In the genomic region with DNA sequence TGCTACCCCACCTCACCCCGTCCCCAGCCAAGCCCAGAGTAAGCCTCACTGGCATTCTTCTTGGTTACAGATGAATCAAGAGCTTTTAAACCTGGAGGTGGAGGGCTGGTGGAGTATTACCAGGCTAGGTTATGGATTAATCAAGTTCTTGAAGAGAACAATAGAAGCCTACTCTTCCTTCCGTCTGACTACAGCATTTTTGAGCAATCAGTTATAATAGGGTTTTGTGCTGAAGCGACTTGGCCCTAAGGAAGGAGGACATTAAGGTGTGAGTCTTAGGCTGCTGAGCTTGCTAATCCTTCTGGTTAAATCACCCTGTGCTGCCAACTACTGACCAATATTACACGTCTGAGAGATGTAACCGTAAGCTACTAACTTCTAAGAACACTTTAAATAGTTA, we compare ENCODE assay signal across 8 mouse cellular contexts. TPM values are rescaled to one million over a fixed set of nuclear protein-coding genes. Genes with fewer than 3 reads are reported as not detected.
DNase-seq lines count a peak whose midpoint lies in the region; ATAC-seq lines count a peak whose summit lies in the region.
"Had no signal": no experiment of that assay in that cellular context is flagged by ENCODE, and none has a peak within 500 bp of the region (broad histone marks: within the 10 kb centered on the region; RNA-seq: fewer than 3 reads in every experiment).

No protein-coding gene starts in this region.

- no peak overlapping the region for H3K27ac ChIP-seq in liver, embryonic 11.5 days (ENCODE audit: low read depth, low read length)
- peak overlapping the region; percentile 80 for H3K27ac ChIP-seq in forebrain, embryonic 10.5 days
- H3K27ac ChIP-seq in limb, embryonic 10.5 days: peak overlapping the region; percentile 68; the same call in 1 of the 2 replicates
- H3K27ac ChIP-seq in neural tube, embryonic 14.5 days (ENCODE audit: low read depth, low read length): no peak overlapping the region

- peaks cover 4% of the 10 kb centered on the region; the same call in 1 of the 2 replicates for H3K27me3 ChIP-seq in liver, embryonic 11.5 days (replicated peaks; ENCODE audit: control insufficient read depth, insufficient read depth, low read length)
- peaks cover 54% of the 10 kb centered on the region for H3K27me3 ChIP-seq in forebrain, embryonic 10.5 days (ENCODE audit: poor library complexity, severe bottlenecking)
- H3K27me3 ChIP-seq in limb, embryonic 10.5 days (ENCODE audit: low read depth, poor library complexity, severe bottlenecking): peaks cover 38% of the 10 kb centered on the region
- H3K27me3 ChIP-seq in neural tube, embryonic 14.5 days (ENCODE audit: control insufficient read depth, insufficient read depth, low read length): no peaks in the 10 kb centered on the region

- peak overlapping the region; percentile 60 for H3K4me3 ChIP-seq in liver, embryonic 11.5 days (ENCODE audit: low read depth, low read length)
- peak overlapping the region; percentile 61 for H3K4me3 ChIP-seq in forebrain, embryonic 10.5 days
- peak overlapping the region; percentile 59 for H3K4me3 ChIP-seq in limb, embryonic 10.5 days
- H3K4me3 ChIP-seq in neural tube, embryonic 14.5 days (ENCODE audit: low read depth, low read length): peak overlapping the region; percentile 38

- H3K36me3 ChIP-seq in liver, embryonic 11.5 days (ENCODE audit: control insufficient read depth, insufficient read depth, low read length): no peaks in the 10 kb centered on the region
- no peaks in the 10 kb centered on the region for H3K36me3 ChIP-seq in forebrain, embryonic 10.5 days (replicated peaks)
- H3K36me3 ChIP-seq in limb, embryonic 10.5 days: no peaks in the 10 kb centered on the region
- no peaks in the 10 kb centered on the region for H3K36me3 ChIP-seq in neural tube, embryonic 14.5 days (ENCODE audit: control insufficient read depth, insufficient read depth, low read length)

- no peak for DNase-seq in liver, embryonic 11.5 days (ENCODE audit: low spot score)
- DNase-seq in liver: no peak
- DNase-seq in forebrain, embryonic 10.5 days (ENCODE audit: extremely low spot score, low spot score): no peak
- no peak for DNase-seq in limb, embryonic 10.5 days (ENCODE audit: low spot score)
- no peak for DNase-seq in adrenal gland, adult 18-20 months (ENCODE audit: low spot score in 2 of 2)
- DNase-seq in right cerebral cortex, postnatal 14 days: no peak

- H3K4me2 ChIP-seq in liver, embryonic 11.5 days: peak overlapping the region; percentile 92
- peak overlapping the region; percentile 58 for H3K4me2 ChIP-seq in neural tube, embryonic 14.5 days (ENCODE audit: low read depth, low read length)

- peak overlapping the region; percentile 9; the same call in 1 of the 2 replicates for H3K9ac ChIP-seq in liver, embryonic 11.5 days (ENCODE audit: low read depth, low read length)
- no peak overlapping the region for H3K9ac ChIP-seq in neural tube, embryonic 14.5 days (replicated peaks; ENCODE audit: low read depth, low read length)

- peaks cover 9% of the 10 kb centered on the region for H3K4me1 ChIP-seq in liver, embryonic 11.5 days (replicated peaks; ENCODE audit: control insufficient read depth, insufficient read depth, low read length)
- H3K4me1 ChIP-seq in forebrain, embryonic 10.5 days: peaks cover 21% of the 10 kb centered on the region
- H3K4me1 ChIP-seq in limb, embryonic 10.5 days: peaks cover 15% of the 10 kb centered on the region
- no peaks in the 10 kb centered on the region for H3K4me1 ChIP-seq in neural tube, embryonic 14.5 days (ENCODE audit: control insufficient read depth, insufficient read depth, low read length)

- no peaks in the 10 kb centered on the region for H3K9me3 ChIP-seq in liver, embryonic 11.5 days (ENCODE audit: control insufficient read depth, low read length)
- H3K9me3 ChIP-seq in forebrain, embryonic 10.5 days: no peaks in the 10 kb centered on the region
- H3K9me3 ChIP-seq in limb, embryonic 10.5 days (replicated peaks): no peaks in the 10 kb centered on the region
- H3K9me3 ChIP-seq in neural tube, embryonic 14.5 days (ENCODE audit: control insufficient read depth, low read length): no peaks in the 10 kb centered on the region

- 22% methylated on average over 5 of the region's 5 CpGs for WGBS in liver, embryonic 11.5 days
- WGBS in forebrain, embryonic 10.5 days: 15% methylated on average over 5 of the region's 5 CpGs
- WGBS in limb, embryonic 10.5 days: 18% methylated on average over 5 of the region's 5 CpGs
- WGBS in neural tube, embryonic 14.5 days: 22% methylated on average over 5 of the region's 5 CpGs

- ATAC-seq in liver, embryonic 11.5 days (replicated peaks; ENCODE audit: low FRiP score): no peak
- ATAC-seq in neural tube, embryonic 14.5 days (ENCODE audit: low read depth): peak; percentile 9; the same call in 1 of the 2 replicates

RNA-seq across cellular contexts. Expression of a gene that starts 32.2 kb away (rescaled TPM):
- polyA plus RNA-seq in liver, embryonic 11.5 days (2014; fragmentation: Nextera tagmentation; extraction: Ambion mirVana): not detected in 2 replicates
- not detected in 2 replicates for polyA plus RNA-seq in forebrain, embryonic 10.5 days (2016; fragmentation: Nextera tagmentation; extraction: Ambion mirVana)
- polyA plus RNA-seq in limb, embryonic 10.5 days (2016; fragmentation: Nextera tagmentation; extraction: Ambion mirVana): not detected in 2 replicates
- polyA plus RNA-seq in neural tube, embryonic 14.5 days (2014; fragmentation: Nextera tagmentation; extraction: Ambion mirVana): not detected in 2 replicates
- total RNA-seq in adrenal gland, adult 18-20 months (2021): not detected
- total RNA-seq: layer of hippocampus, postnatal 36 days had no signal

RNA-seq across cellular contexts. Expression of a gene that starts 51.6 kb away (rescaled TPM):
- not detected in 2 replicates for polyA plus RNA-seq in liver, embryonic 11.5 days (2014; fragmentation: Nextera tagmentation; extraction: Ambion mirVana)
- polyA plus RNA-seq in forebrain, embryonic 10.5 days (2016; fragmentation: Nextera tagmentation; extraction: Ambion mirVana): 0.15 and 0.21 TPM in 2 replicates
- polyA plus RNA-seq in limb, embryonic 10.5 days (2016; fragmentation: Nextera tagmentation; extraction: Ambion mirVana): 0.62 and 0.91 TPM in 2 replicates
- polyA plus RNA-seq in neural tube, embryonic 14.5 days (2014; fragmentation: Nextera tagmentation; extraction: Ambion mirVana): 0.35 TPM in 1 of 2 replicates, not detected in the other
- total RNA-seq in adrenal gland, adult 18-20 months (2021): not detected
- total RNA-seq: layer of hippocampus, postnatal 36 days had no signal

Comparison
In these comparisons a context has a peak if more than half of its experiments do, and no peak if none do; other contexts are left out.
1. H3K27ac ChIP-seq: peak in forebrain, embryonic 10.5 days (single experiment) and limb, embryonic 10.5 days (single experiment); none in liver, embryonic 11.5 days (single experiment) and neural tube, embryonic 14.5 days (single experiment).
2. Peak in every context shown above with its lines, with median percentiles within 50 percentile points of each other: H3K4me3 ChIP-seq.